Comparison of ENCODE assay signal across 8 mouse cellular contexts in the genomic region with DNA sequence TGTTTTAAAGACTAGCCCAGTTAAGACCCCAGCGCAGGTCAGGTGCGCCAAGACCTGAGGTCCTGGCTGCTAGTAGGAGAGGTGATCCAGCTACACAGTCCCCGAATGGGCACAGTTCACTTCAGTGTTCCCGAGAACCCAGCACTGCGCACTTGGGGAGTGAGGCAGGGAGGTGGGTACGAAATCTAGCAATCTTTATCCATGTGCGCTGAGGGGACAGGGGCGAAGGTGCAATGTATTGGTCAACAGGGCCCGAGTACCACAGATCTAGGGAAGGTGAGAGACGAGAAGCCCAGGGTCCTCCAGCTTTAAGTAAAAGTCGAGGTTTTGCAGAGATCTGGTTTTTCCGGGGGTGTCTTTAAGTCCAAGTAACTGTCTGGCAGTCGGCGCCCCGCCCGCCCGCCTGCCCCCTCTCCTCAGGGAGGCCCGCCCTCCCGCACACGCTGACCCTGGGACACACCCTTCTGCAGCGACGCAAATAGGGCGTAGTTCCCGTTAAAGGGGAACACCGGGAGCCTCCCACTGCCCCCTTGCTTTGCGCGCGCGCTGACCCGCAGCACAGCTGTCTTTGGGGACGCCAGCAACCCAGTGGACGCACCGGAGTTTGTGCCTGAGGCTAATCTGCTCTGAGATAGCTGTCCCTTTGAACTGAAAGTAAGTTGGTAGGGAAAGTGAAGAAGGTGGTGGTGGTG. TPM values are rescaled to one million over a fixed set of nuclear protein-coding genes. Genes with fewer than 3 reads are reported as not detected.
DNase-seq lines count a peak whose midpoint lies in the region; ATAC-seq lines count a peak whose summit lies in the region.

No protein-coding gene starts in this region.

- peaks cover 45% of the 10 kb centered on the region for H3K4me1 ChIP-seq in forebrain, embryonic 10.5 days
- peaks cover 37% of the 10 kb centered on the region for H3K4me1 ChIP-seq in limb, embryonic 11.5 days (ENCODE audit: control insufficient read depth, insufficient read depth, low read length)
- peaks cover 17% of the 10 kb centered on the region for H3K4me1 ChIP-seq in midbrain, embryonic 14.5 days (ENCODE audit: control insufficient read depth, insufficient read depth, low read length)

- H3K27ac ChIP-seq in forebrain, embryonic 10.5 days: no peak overlapping the region
- no peak overlapping the region for H3K27ac ChIP-seq in limb, embryonic 11.5 days (replicated peaks; ENCODE audit: low read depth, low read length)
- no peak overlapping the region for H3K27ac ChIP-seq in midbrain, embryonic 14.5 days (replicated peaks; ENCODE audit: low read depth, low read length)

- H3K4me3 ChIP-seq in forebrain, embryonic 10.5 days: peak overlapping the region; percentile 68
- H3K4me3 ChIP-seq in limb, embryonic 11.5 days (ENCODE audit: low read depth, low read length): peak overlapping the region; percentile 59
- peak overlapping the region; percentile 48 for H3K4me3 ChIP-seq in midbrain, embryonic 14.5 days (replicated peaks; ENCODE audit: low read depth, low read length)

- H3K9ac ChIP-seq in limb, embryonic 11.5 days (ENCODE audit: low read length): peak overlapping the region; percentile 47
- H3K9ac ChIP-seq in midbrain, embryonic 14.5 days (replicated peaks; ENCODE audit: low read length): no peak overlapping the region

- H3K36me3 ChIP-seq in forebrain, embryonic 10.5 days (replicated peaks): no peaks in the 10 kb centered on the region
- no peaks in the 10 kb centered on the region for H3K36me3 ChIP-seq in limb, embryonic 11.5 days (ENCODE audit: control insufficient read depth, insufficient read depth, low read length)
- H3K36me3 ChIP-seq in midbrain, embryonic 14.5 days (ENCODE audit: control insufficient read depth, insufficient read depth, low read length): no peaks in the 10 kb centered on the region

- H3K27me3 ChIP-seq in forebrain, embryonic 10.5 days (ENCODE audit: poor library complexity, severe bottlenecking): peaks cover 93% of the 10 kb centered on the region
- H3K27me3 ChIP-seq in limb, embryonic 11.5 days (ENCODE audit: control insufficient read depth, insufficient read depth, low read length): peaks cover 15% of the 10 kb centered on the region
- peaks cover 43% of the 10 kb centered on the region for H3K27me3 ChIP-seq in midbrain, embryonic 14.5 days (ENCODE audit: control insufficient read depth, insufficient read depth, low read length)

- peak; percentile 10 for DNase-seq in cerebellum, adult 9-11 months
- no peak for DNase-seq in cerebellum, postnatal 4 days (ENCODE audit: low spot score in 2 of 2)
- peak; percentile 35 for DNase-seq in forebrain, embryonic 10.5 days (ENCODE audit: extremely low spot score, low spot score)
- peak; percentile 79 for DNase-seq in heart, postnatal 14 days
- DNase-seq in limb, embryonic 11.5 days (ENCODE audit: low spot score): peak; percentile 54
- no peak for DNase-seq in midbrain, embryonic 14.5 days
- peak; percentile 53 to 72 for DNase-seq in urinary bladder, postnatal 36 days (ENCODE audit: low spot score in 2 of 2)
- DNase-seq in right cerebral cortex, postnatal 25 days: no peak

- WGBS in forebrain, embryonic 10.5 days: 4% methylated on average over 33 of the region's 33 CpGs
- WGBS in limb, embryonic 11.5 days: 5% methylated on average over 33 of the region's 33 CpGs
- WGBS in midbrain, embryonic 14.5 days: 4% methylated on average over 33 of the region's 33 CpGs

- H3K4me2 ChIP-seq in limb, embryonic 11.5 days (ENCODE audit: low read depth, severe bottlenecking): peak overlapping the region; percentile 96
- H3K4me2 ChIP-seq in midbrain, embryonic 14.5 days (ENCODE audit: low read length): peak overlapping the region; percentile 96

- intact Hi-C loops in heart, postnatal 14 days (cut with DNase I): loop anchor here (2.0 to 10.0 kb wide), 4 partner anchors 104 to 376 kb away; a partner anchor contains a TSS

- ATAC-seq in limb, embryonic 11.5 days (ENCODE audit: insufficient number of reproducible peaks, low FRiP score, low TSS enrichment, low read depth): no peak
- no peak for ATAC-seq in midbrain, embryonic 14.5 days (ENCODE audit: low FRiP score, low TSS enrichment)

- no peaks in the 10 kb centered on the region for H3K9me3 ChIP-seq in forebrain, embryonic 10.5 days
- H3K9me3 ChIP-seq in limb, embryonic 11.5 days (ENCODE audit: control insufficient read depth, low read length): no peaks in the 10 kb centered on the region
- H3K9me3 ChIP-seq in midbrain, embryonic 14.5 days (ENCODE audit: control insufficient read depth, low read length): no peaks in the 10 kb centered on the region

RNA-seq across cellular contexts. Expression of a gene that starts 2.4 kb away (rescaled TPM):
- 12.9 and 15.6 TPM in 2 replicates for polyA plus RNA-seq in forebrain, embryonic 10.5 days (2016; fragmentation: Nextera tagmentation; extraction: Ambion mirVana)
- total RNA-seq in heart, postnatal 14 days (2021): 10 to 100 TPM; 69.8 to 80.5 TPM
- polyA plus RNA-seq in limb, embryonic 11.5 days (2014; fragmentation: Nextera tagmentation; extraction: Ambion mirVana): 43.7 and 51.0 TPM in 2 replicates
- polyA plus RNA-seq in midbrain, embryonic 14.5 days (2014; fragmentation: Nextera tagmentation; extraction: Ambion mirVana): 15.7 and 26.4 TPM in 2 replicates

Comparison
In these comparisons a context has a peak if more than half of its experiments do, and no peak if none do; other contexts are left out.
1. DNase-seq: peak in cerebellum, adult 9-11 months (single experiment), forebrain, embryonic 10.5 days (single experiment), heart, postnatal 14 days (2 of 2), limb, embryonic 11.5 days (single experiment) and urinary bladder, postnatal 36 days (2 of 2); none in cerebellum, postnatal 4 days (0 of 2), midbrain, embryonic 14.5 days (single experiment) and right cerebral cortex, postnatal 25 days (single experiment).
2. Peak in every context shown above with its lines, with median percentiles within 50 percentile points of each other: H3K4me3 ChIP-seq.